Mouse (Mus musculus): ENCODE measurements around the gene Cyp1a2. TPM values are rescaled to one million over a fixed set of nuclear protein-coding genes. Genes with fewer than 3 reads are reported as not detected.

The Cyp1a2 gene
- polyA plus RNA-seq, 1 experiment from 2014 or later, result not detected

DNA sequence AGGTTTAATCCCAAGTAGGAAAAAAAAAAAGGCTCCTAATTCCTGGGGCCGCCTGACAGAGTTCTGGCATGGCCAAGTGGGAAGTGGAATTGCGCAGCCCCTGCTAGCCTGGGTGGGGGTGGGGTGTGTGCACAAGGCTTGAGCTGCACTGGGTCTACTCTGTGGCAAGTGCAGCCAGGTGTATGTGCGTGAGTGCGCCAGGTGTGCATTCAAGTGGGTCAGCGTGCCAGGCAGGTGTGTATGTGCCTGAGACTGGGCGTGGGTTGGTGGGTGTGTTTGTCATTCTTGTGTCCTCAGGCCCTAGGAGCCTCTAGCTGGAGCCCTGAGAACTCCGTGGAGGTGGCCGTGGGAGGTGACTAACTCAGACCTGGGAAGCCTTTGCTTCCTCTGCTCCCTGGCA is 17.0 kb downstream of the Cyp1a2 start:
- no peak for DNase-seq (ENCODE audit: low spot score)
- no peaks in the 10 kb centered on the region for H3K27me3 ChIP-seq (ENCODE audit: control insufficient read depth, insufficient read depth, low read length)
- no peak overlapping the region for H3K9ac ChIP-seq
- H3K27ac ChIP-seq, result no peak overlapping the region
- H3K4me3 ChIP-seq (replicated peaks; ENCODE audit: low read length), result no peak overlapping the region
- ATAC-seq (ENCODE audit: low FRiP score), result no peak
- no peaks in the 10 kb centered on the region for H3K36me3 ChIP-seq (replicated peaks; ENCODE audit: control insufficient read depth, insufficient read depth)
- no peak overlapping the region for H3K4me2 ChIP-seq (replicated peaks)
- no peaks in the 10 kb centered on the region for H3K9me3 ChIP-seq (ENCODE audit: control insufficient read depth, low read length)
- WGBS, result 84% methylated on average over 8 of the region's 8 CpGs
- no peaks in the 10 kb centered on the region for H3K4me1 ChIP-seq (replicated peaks; ENCODE audit: control insufficient read depth, insufficient read depth, low read length)

- Histone ChIP-seq H3K4me1 (replicated peaks; ENCODE audit: control insufficient read depth, insufficient read depth, low read length) (no peaks in the 10 kb centered on the region), H3K36me3 (replicated peaks; ENCODE audit: control insufficient read depth, insufficient read depth) (no peaks in the 10 kb centered on the region), H3K27ac (no peak overlapping the region), H3K9ac (no peak overlapping the region), H3K4me2 (replicated peaks) (no peak overlapping the region), H3K9me3 (ENCODE audit: control insufficient read depth, low read length) (no peaks in the 10 kb centered on the region), H3K27me3 (ENCODE audit: control insufficient read depth, insufficient read depth, low read length) (no peaks in the 10 kb centered on the region), H3K4me3 (replicated peaks; ENCODE audit: low read length) (no peak overlapping the region)
- WGBS, result 70% methylated on average over 7 of the region's 7 CpGs
- ATAC-seq (ENCODE audit: low FRiP score) (no peak), DNase-seq (ENCODE audit: low spot score) (no peak)
These were observed 18.9 kb downstream of the Cyp1a2 start for GRCm38 (mm10) chr9:57664616-57665015.

DNA sequence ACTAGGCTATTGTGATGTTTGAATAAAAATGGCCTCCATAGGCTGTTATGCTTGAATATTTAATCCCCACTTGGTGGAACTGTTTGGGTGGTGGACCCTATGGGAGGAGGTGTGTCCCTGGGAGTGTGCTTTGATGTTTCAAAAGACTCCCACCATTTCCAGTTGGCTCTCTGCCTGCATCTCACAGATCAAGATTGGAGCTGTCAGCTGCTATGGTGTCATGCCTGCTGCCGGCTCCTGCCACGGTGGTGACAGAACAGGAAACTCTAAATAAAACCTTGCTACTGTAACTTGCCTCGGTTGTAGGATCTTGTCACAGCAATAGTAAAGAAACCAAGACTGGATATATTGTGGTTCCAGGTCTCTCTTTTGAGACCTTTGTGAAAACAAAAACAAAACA is 22.0 kb downstream of the Cyp1a2 start:
- no peak overlapping the region for H3K4me3 ChIP-seq (replicated peaks; ENCODE audit: low read length)
- WGBS, result 68% methylated on average over 3 of the region's 3 CpGs
- no peak for DNase-seq (ENCODE audit: low spot score)
- no peak overlapping the region for H3K9ac ChIP-seq
- no peaks in the 10 kb centered on the region for H3K36me3 ChIP-seq (replicated peaks; ENCODE audit: control insufficient read depth, insufficient read depth)
- ATAC-seq (ENCODE audit: low FRiP score), result no peak
- no peak overlapping the region for H3K27ac ChIP-seq
- H3K27me3 ChIP-seq (ENCODE audit: control insufficient read depth, insufficient read depth, low read length), result no peaks in the 10 kb centered on the region
- no peaks in the 10 kb centered on the region for H3K9me3 ChIP-seq (ENCODE audit: control insufficient read depth, low read length)
- H3K4me2 ChIP-seq (replicated peaks), result no peak overlapping the region
- H3K4me1 ChIP-seq (replicated peaks; ENCODE audit: control insufficient read depth, insufficient read depth, low read length), result no peaks in the 10 kb centered on the region

DNA sequence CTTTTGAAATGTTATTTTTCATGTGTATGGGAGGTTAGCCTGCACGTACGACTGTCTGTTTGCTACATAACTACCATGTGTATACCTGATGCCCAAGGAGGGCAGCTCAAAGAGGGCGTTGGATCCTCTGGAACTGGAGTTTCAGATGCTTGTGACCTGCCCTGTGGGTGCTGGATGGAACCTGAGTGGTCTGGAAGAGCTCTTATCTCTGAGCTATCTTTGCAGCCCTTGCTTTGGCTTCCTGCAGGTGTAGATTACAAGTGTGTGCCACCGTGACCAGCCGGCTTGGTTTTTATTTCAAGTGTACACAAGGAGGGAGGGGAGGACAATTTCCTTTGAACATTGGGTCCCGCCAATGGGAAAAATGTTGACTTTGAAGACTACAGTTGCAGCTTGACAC is 23.0 kb downstream of the Cyp1a2 start:
- Histone ChIP-seq H3K27ac (no peak overlapping the region), H3K36me3 (replicated peaks; ENCODE audit: control insufficient read depth, insufficient read depth) (no peaks in the 10 kb centered on the region), H3K9me3 (ENCODE audit: control insufficient read depth, low read length) (no peaks in the 10 kb centered on the region), H3K4me2 (replicated peaks) (no peak overlapping the region), H3K27me3 (ENCODE audit: control insufficient read depth, insufficient read depth, low read length) (no peaks in the 10 kb centered on the region), H3K4me1 (replicated peaks; ENCODE audit: control insufficient read depth, insufficient read depth, low read length) (no peaks in the 10 kb centered on the region), H3K9ac (no peak overlapping the region), H3K4me3 (replicated peaks; ENCODE audit: low read length) (no peak overlapping the region)
- WGBS, result 91% methylated on average over 6 of the region's 6 CpGs
- DNase-seq (ENCODE audit: low spot score) (no peak), ATAC-seq (ENCODE audit: low FRiP score) (no peak)

DNA sequence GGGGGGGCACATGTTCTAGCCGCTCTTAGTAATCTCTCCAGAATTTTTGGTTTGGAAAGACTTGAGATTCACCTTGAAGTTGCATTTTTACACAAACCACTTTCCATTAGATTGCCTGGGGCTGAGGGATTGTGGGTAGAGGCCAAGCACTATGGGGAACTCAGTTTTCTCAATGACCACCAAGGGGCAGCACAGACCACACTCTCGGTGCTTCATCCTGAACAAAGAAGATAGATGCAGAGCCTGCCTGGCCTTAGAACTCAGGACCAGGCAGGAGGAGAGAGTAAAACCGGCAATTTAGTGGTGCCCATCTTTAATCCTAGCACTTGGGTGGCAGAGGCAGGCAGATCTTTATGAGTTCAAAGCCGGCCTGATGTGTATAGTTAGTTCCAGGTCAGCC is 23.7 kb downstream of the Cyp1a2 start:
- Histone ChIP-seq H3K27me3 (ENCODE audit: control insufficient read depth, insufficient read depth, low read length) (no peaks in the 10 kb centered on the region), H3K27ac (no peak overlapping the region), H3K9ac (no peak overlapping the region), H3K36me3 (replicated peaks; ENCODE audit: control insufficient read depth, insufficient read depth) (no peaks in the 10 kb centered on the region), H3K4me3 (replicated peaks; ENCODE audit: low read length) (no peak overlapping the region), H3K9me3 (ENCODE audit: control insufficient read depth, low read length) (no peaks in the 10 kb centered on the region), H3K4me1 (replicated peaks; ENCODE audit: control insufficient read depth, insufficient read depth, low read length) (no peaks in the 10 kb centered on the region), H3K4me2 (replicated peaks) (no peak overlapping the region)
- peak; percentile 53; the same call in 1 of the 2 replicates for ATAC-seq (ENCODE audit: low FRiP score)
- DNase-seq (ENCODE audit: low spot score), result peak; percentile 79
- 20% methylated on average over 4 of the region's 4 CpGs for WGBS

DNA sequence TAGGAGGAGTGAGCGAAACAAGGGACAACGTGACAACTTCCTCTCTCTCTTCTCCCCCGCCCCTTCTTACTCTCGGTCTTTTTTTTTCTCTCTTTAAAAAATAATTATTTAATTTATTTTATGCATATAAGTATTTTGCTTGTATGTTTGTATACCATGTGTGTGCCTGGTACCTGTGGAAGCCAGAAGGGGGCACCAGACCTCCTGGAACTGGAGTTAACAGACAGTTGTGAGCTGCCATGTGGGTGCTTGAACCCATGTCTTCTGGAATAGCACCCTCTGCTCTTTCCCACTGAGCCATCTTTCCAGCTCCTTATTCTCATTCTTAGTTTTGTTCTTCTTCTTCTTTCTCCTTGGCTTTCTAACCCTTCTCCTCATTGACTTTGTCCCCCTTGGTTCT is 24.5 kb downstream of the Cyp1a2 start:
- Histone ChIP-seq H3K4me3 (replicated peaks; ENCODE audit: low read length) (no peak overlapping the region), H3K36me3 (replicated peaks; ENCODE audit: control insufficient read depth, insufficient read depth) (no peaks in the 10 kb centered on the region), H3K9me3 (ENCODE audit: control insufficient read depth, low read length) (no peaks in the 10 kb centered on the region), H3K27me3 (ENCODE audit: control insufficient read depth, insufficient read depth, low read length) (no peaks in the 10 kb centered on the region), H3K4me2 (replicated peaks) (no peak overlapping the region), H3K27ac (no peak overlapping the region), H3K9ac (no peak overlapping the region), H3K4me1 (replicated peaks; ENCODE audit: control insufficient read depth, insufficient read depth, low read length) (no peaks in the 10 kb centered on the region)
- no peak for DNase-seq (ENCODE audit: low spot score)
- WGBS, result 86% methylated on average over 4 of the region's 4 CpGs
- ATAC-seq (ENCODE audit: low FRiP score), result no peak

DNA sequence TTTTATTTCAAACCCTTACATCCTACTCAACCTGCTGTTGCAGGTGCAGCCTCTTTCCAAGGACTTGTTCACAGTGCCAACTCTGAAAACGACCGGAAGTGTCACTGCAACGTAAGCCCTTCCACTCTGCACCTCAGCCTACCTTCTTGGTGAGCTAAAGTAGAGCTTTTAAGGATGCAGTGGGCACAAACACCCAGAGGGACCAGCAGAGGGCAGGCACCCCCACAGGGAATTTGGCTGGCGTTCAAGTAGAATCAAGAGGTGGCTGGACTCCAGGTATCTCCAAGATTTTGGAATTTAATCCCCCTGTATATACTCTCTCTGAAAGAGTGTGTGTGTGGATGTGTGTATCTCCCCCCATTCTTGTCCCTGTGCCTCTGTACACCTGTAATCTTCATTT is 25.7 kb downstream of the Cyp1a2 start:
- WGBS, result 62% methylated on average over 4 of the region's 4 CpGs
- no peak overlapping the region for H3K27ac ChIP-seq
- H3K9ac ChIP-seq, result no peak overlapping the region
- no peaks in the 10 kb centered on the region for H3K36me3 ChIP-seq (replicated peaks; ENCODE audit: control insufficient read depth, insufficient read depth)
- 0 out of 2 replicates have a peak, but pooled peaks cover 3% of the 10 kb centered on the region for H3K4me1 ChIP-seq (replicated peaks; ENCODE audit: control insufficient read depth, insufficient read depth, low read length)
- DNase-seq (ENCODE audit: low spot score), result no peak
- no peak overlapping the region for H3K4me3 ChIP-seq (replicated peaks; ENCODE audit: low read length)
- no peaks in the 10 kb centered on the region for H3K27me3 ChIP-seq (ENCODE audit: control insufficient read depth, insufficient read depth, low read length)
- no peak overlapping the region for H3K4me2 ChIP-seq (replicated peaks)
- no peak for ATAC-seq (ENCODE audit: low FRiP score)
- H3K9me3 ChIP-seq (ENCODE audit: control insufficient read depth, low read length), result no peaks in the 10 kb centered on the region

DNA sequence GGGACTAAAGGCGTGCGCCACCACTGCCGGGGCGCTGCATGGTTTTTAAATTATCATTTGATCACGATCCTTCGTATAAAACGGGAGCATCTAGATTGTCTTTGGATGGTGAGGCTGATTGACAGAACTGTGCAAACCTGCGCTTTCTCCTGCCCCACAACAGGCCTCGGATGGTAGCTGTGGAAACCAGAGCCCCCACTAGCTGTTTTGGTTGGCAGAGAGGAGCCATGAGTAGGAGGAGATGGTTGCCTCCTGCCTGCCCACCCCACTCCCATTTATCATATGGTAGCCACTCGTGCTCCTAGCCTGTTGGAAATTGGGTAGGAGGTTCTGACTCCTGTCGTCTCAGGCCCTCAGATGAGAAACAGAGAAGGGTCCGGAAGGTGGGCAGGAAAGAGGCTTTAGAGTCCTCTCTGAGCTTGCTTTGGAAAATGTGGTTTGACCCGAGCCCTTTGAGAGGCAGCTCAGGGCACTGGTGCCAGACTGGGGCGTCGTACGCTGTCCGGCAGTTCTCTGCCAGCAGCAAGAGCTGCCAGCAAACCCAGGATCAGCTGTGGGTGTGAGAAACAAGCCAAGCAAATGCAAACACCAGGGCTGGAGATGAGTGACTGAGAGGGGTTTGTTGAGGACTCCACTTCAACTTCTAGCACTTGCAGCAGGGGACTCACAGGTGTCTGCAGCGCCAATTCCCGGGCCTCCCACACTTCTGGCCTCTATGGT is 26.7 kb downstream of the Cyp1a2 start:
- no peak for ATAC-seq (ENCODE audit: low FRiP score)
- WGBS, result 85% methylated on average over 19 of the region's 19 CpGs
- no peaks in the 10 kb centered on the region for H3K9me3 ChIP-seq (ENCODE audit: control insufficient read depth, low read length)

GRCm38 (mm10) chr9:57655749-57656148 is 27.8 kb downstream of the Cyp1a2 start:
- H3K4me1 ChIP-seq (replicated peaks; ENCODE audit: control insufficient read depth, insufficient read depth, low read length), result peaks cover 6% of the 10 kb centered on the region
- H3K9ac ChIP-seq, result peak overlapping the region; percentile 40; the same call in 1 of the 2 replicates
- WGBS, result 2% methylated on average over 11 of the region's 11 CpGs
- no peaks in the 10 kb centered on the region for H3K27me3 ChIP-seq (ENCODE audit: control insufficient read depth, insufficient read depth, low read length)
- ATAC-seq (ENCODE audit: low FRiP score), result peak; percentile 80
- no peak overlapping the region for H3K27ac ChIP-seq
- no peaks in the 10 kb centered on the region for H3K9me3 ChIP-seq (ENCODE audit: control insufficient read depth, low read length)
- no peaks in the 10 kb centered on the region for H3K36me3 ChIP-seq (replicated peaks; ENCODE audit: control insufficient read depth, insufficient read depth)
- DNase-seq (ENCODE audit: low spot score), result peak; percentile 97
- peak overlapping the region; percentile 45 for H3K4me2 ChIP-seq (replicated peaks)
- no peak overlapping the region for H3K4me3 ChIP-seq (replicated peaks; ENCODE audit: low read length)

More for the DNA sequence above, 26.7 kb downstream of the Cyp1a2 start:
- Histone ChIP-seq H3K27me3 (ENCODE audit: control insufficient read depth, insufficient read depth, low read length) (no peaks in the 10 kb centered on the region), H3K36me3 (replicated peaks; ENCODE audit: control insufficient read depth, insufficient read depth) (no peaks in the 10 kb centered on the region), H3K4me2 (replicated peaks) (no peak overlapping the region), H3K27ac (no peak overlapping the region), H3K4me1 (replicated peaks; ENCODE audit: control insufficient read depth, insufficient read depth, low read length) (0 out of 2 replicates have a peak, but pooled peaks cover 3% of the 10 kb centered on the region), H3K4me3 (replicated peaks; ENCODE audit: low read length) (no peak overlapping the region), H3K9ac (no peak overlapping the region)
- DNase-seq (ENCODE audit: low spot score), result no peak

- H3K27ac ChIP-seq, result no peak overlapping the region
- 100% methylated on average over 1 of the region's 1 CpGs for WGBS
- peaks cover 7% of the 10 kb centered on the region for H3K4me1 ChIP-seq (replicated peaks; ENCODE audit: control insufficient read depth, insufficient read depth, low read length)
- ATAC-seq (ENCODE audit: low FRiP score) (no peak), DNase-seq (ENCODE audit: low spot score) (no peak)
- no peak overlapping the region for H3K4me3 ChIP-seq (replicated peaks; ENCODE audit: low read length)
- H3K36me3 ChIP-seq (replicated peaks; ENCODE audit: control insufficient read depth, insufficient read depth), result no peaks in the 10 kb centered on the region
- H3K4me2 ChIP-seq (replicated peaks), result no peak overlapping the region
- H3K9me3 ChIP-seq (ENCODE audit: control insufficient read depth, low read length), result no peaks in the 10 kb centered on the region
- no peak overlapping the region; the same call in 1 of the 2 replicates for H3K9ac ChIP-seq
- no peaks in the 10 kb centered on the region for H3K27me3 ChIP-seq (ENCODE audit: control insufficient read depth, insufficient read depth, low read length)
These were observed 28.5 kb downstream of the Cyp1a2 start for GRCm38 (mm10) chr9:57654966-57655365.
